Mouse (Mus musculus) neural tube, embryonic 12.5 days (tissue): ENCODE measurements around the gene Ppp1r11. TPM values are rescaled to one million over a fixed set of nuclear protein-coding genes. Genes with fewer than 3 reads are reported as not detected.
A peak's percentile ranks its signal among the peaks of the same experiment; 100 is the strongest.

Experiments
- ATAC-seq: fragments of 200-750 bp; cut with Nextera tagmentation; 2 replicates; pipeline ENCODE4 v1.8.0; 2017; ENCODE audit warnings: low read depth, mild to moderate bottlenecking, moderate TSS enrichment, moderate library complexity; ENCODE audit not compliant: low FRiP score
- H3K27ac ChIP-seq: fragments of 300-500 bp; sonication (generic); 2 replicates; pipeline ENCODE4 v1.5.1; 2016
- H3K27me3 ChIP-seq: fragments of 300-500 bp; sonication (generic); replicated peaks from 2 replicates; pipeline ENCODE4 v1.6.1; 2016; ENCODE audit warnings: mild to moderate bottlenecking
- H3K36me3 ChIP-seq: fragments of 300-500 bp; sonication (generic); 2 replicates; pipeline ENCODE4 v1.6.1; 2016; ENCODE audit warnings: mild to moderate bottlenecking
- H3K4me1 ChIP-seq: fragments of 300-500 bp; sonication (generic); 2 replicates; pipeline ENCODE4 v1.6.1; 2016
- H3K4me2 ChIP-seq: fragments of 300-500 bp; sonication (generic); replicated peaks from 2 replicates; pipeline ENCODE4 v1.6.1; 2016; ENCODE audit warnings: mild to moderate bottlenecking
- H3K4me3 ChIP-seq: fragments of 300-500 bp; sonication (generic); 2 replicates; pipeline ENCODE4 v1.5.1; 2016
- H3K9ac ChIP-seq: fragments of 300-500 bp; sonication (generic); 2 replicates; pipeline ENCODE4 v1.6.1; 2016; ENCODE audit warnings: mild to moderate bottlenecking
- H3K9me3 ChIP-seq: fragments of 300-500 bp; sonication (generic); 2 replicates; pipeline ENCODE4 v1.6.1; 2016; ENCODE audit warnings: mild to moderate bottlenecking
- WGBS: fragments of 180-500 bp; shearing (Covaris S2); methylation state at CpG from one replicate; pipeline ENCODE4 v1.1.7; 2016; 5-methylcytosine and 5-hydroxymethylcytosine counted together
- polyA plus RNA-seq: library from polyadenylated mRNA; unstranded; fragments of >200 nt; fragmentation: Nextera tagmentation; extraction: Ambion mirVana; gene quantifications from 2 replicates; pipeline ENCODE4 v1.2.1, GENCODE M21; 2016

The Ppp1r11 gene
- polyA plus RNA-seq, 1 experiment from 2014 or later: 147 TPM

GRCm38 (mm10) chr17:36982253-36983155 is 31.0 kb upstream of the Ppp1r11 start:
- H3K9ac ChIP-seq: no peak overlapping the region
- no peak for ATAC-seq
- H3K4me3 ChIP-seq: no peak overlapping the region
- WGBS: 31% methylated on average over 5 of the region's 5 CpGs
- H3K27me3 ChIP-seq: peaks cover 5% of the 10 kb centered on the region
- H3K36me3 ChIP-seq: no peaks in the 10 kb centered on the region
- H3K27ac ChIP-seq: no peak overlapping the region
- no peaks in the 10 kb centered on the region for H3K4me1 ChIP-seq
- H3K9me3 ChIP-seq: no peaks in the 10 kb centered on the region
- no peak overlapping the region for H3K4me2 ChIP-seq

GRCm38 (mm10) chr17:36981845-36982244 is 30.3 kb upstream of the Ppp1r11 start:
- no peak for ATAC-seq
- Histone ChIP-seq H3K9ac (no peak overlapping the region), H3K9me3 (no peaks in the 10 kb centered on the region), H3K4me3 (no peak overlapping the region), H3K4me1 (no peaks in the 10 kb centered on the region), H3K27ac (no peak overlapping the region), H3K36me3 (no peaks in the 10 kb centered on the region), H3K4me2 (peak overlapping the region; percentile 27; the same call in 1 of the 2 replicates), H3K27me3 (0 out of 2 replicates have a peak, but pooled peaks cover 2% of the 10 kb centered on the region)
- WGBS: 4% methylated on average over 4 of the region's 4 CpGs

GRCm38 (mm10) chr17:36981221-36981813 is 29.8 kb upstream of the Ppp1r11 start, which contains the start of gene 2410137M14Rik:
2410137M14Rik (minus strand) TSS chr17:36981237.
- 12% methylated on average over 18 of the region's 18 CpGs for WGBS

GRCm38 (mm10) chr17:36973271-36973787 is 21.8 kb upstream of the Ppp1r11 start:
- Histone ChIP-seq H3K4me2 (no peak overlapping the region), H3K9ac (no peak overlapping the region), H3K4me3 (no peak overlapping the region), H3K27me3 (no peaks in the 10 kb centered on the region), H3K9me3 (no peaks in the 10 kb centered on the region), H3K4me1 (no peaks in the 10 kb centered on the region), H3K36me3 (no peaks in the 10 kb centered on the region), H3K27ac (no peak overlapping the region)
- no peak for ATAC-seq
- WGBS: 83% methylated on average over 8 of the region's 8 CpGs

More at GRCm38 (mm10) chr17:36981221-36981813, 29.8 kb upstream of the Ppp1r11 start, which contains the start of gene 2410137M14Rik:
- Histone ChIP-seq H3K36me3 (no peaks in the 10 kb centered on the region), H3K9ac (no peak within 1 kb of the TSS), H3K4me3 (no peak within 1 kb of the TSS), H3K4me1 (no peaks in the 10 kb centered on the region), H3K27me3 (0 out of 2 replicates have a peak, but pooled peaks cover 2% of the 10 kb centered on the region), H3K27ac (no peak within 1 kb of the TSS), H3K4me2 (peak within 1 kb of the TSS; percentile 27; the same call in 1 of the 2 replicates), H3K9me3 (no peaks in the 10 kb centered on the region)
- ATAC-seq: no peak

- no peak overlapping the region for H3K4me3 ChIP-seq
- H3K27me3 ChIP-seq: no peaks in the 10 kb centered on the region
- no peak for ATAC-seq
- H3K9me3 ChIP-seq: no peaks in the 10 kb centered on the region
- no peaks in the 10 kb centered on the region for H3K4me1 ChIP-seq
- no peak overlapping the region for H3K9ac ChIP-seq
- WGBS: 88% methylated on average over 3 of the region's 3 CpGs
- H3K4me2 ChIP-seq: no peak overlapping the region
- H3K27ac ChIP-seq: no peak overlapping the region
- H3K36me3 ChIP-seq: no peaks in the 10 kb centered on the region
Measured at GRCm38 (mm10) chr17:36972791-36973190, 21.2 kb upstream of the Ppp1r11 start.

GRCm38 (mm10) chr17:36971172-36971850 is 19.8 kb upstream of the Ppp1r11 start:
- no peak overlapping the region for H3K4me2 ChIP-seq
- H3K27me3 ChIP-seq: no peaks in the 10 kb centered on the region
- ATAC-seq: no peak
- 89% methylated on average over 6 of the region's 6 CpGs for WGBS
- no peak overlapping the region for H3K4me3 ChIP-seq
- H3K9me3 ChIP-seq: no peaks in the 10 kb centered on the region
- no peak overlapping the region for H3K27ac ChIP-seq
- no peaks in the 10 kb centered on the region for H3K4me1 ChIP-seq
- no peak overlapping the region for H3K9ac ChIP-seq
- no peaks in the 10 kb centered on the region for H3K36me3 ChIP-seq

GRCm38 (mm10) chr17:36970316-36970890 is 18.9 kb upstream of the Ppp1r11 start:
- WGBS: 90% methylated on average over 14 of the region's 14 CpGs

GRCm38 (mm10) chr17:36966875-36967274 is 15.3 kb upstream of the Ppp1r11 start:
- Histone ChIP-seq H3K9me3 (no peaks in the 10 kb centered on the region), H3K9ac (no peak overlapping the region), H3K27ac (no peak overlapping the region), H3K36me3 (no peaks in the 10 kb centered on the region), H3K4me3 (no peak overlapping the region), H3K27me3 (no peaks in the 10 kb centered on the region), H3K4me1 (no peaks in the 10 kb centered on the region), H3K4me2 (no peak overlapping the region)
- WGBS: 81% methylated on average over 1 of the region's 1 CpGs
- ATAC-seq: no peak

More at GRCm38 (mm10) chr17:36970316-36970890, 18.9 kb upstream of the Ppp1r11 start:
- Histone ChIP-seq H3K27ac (no peak overlapping the region), H3K4me3 (no peak overlapping the region), H3K9ac (no peak overlapping the region), H3K4me2 (no peak overlapping the region), H3K36me3 (no peaks in the 10 kb centered on the region), H3K4me1 (no peaks in the 10 kb centered on the region), H3K27me3 (no peaks in the 10 kb centered on the region), H3K9me3 (no peaks in the 10 kb centered on the region)
- no peak for ATAC-seq

- Histone ChIP-seq H3K4me2 (no peak overlapping the region), H3K27ac (no peak overlapping the region), H3K4me1 (peaks cover 11% of the 10 kb centered on the region), H3K27me3 (no peaks in the 10 kb centered on the region), H3K9me3 (no peaks in the 10 kb centered on the region), H3K4me3 (no peak overlapping the region), H3K9ac (no peak overlapping the region), H3K36me3 (no peaks in the 10 kb centered on the region)
- WGBS: 75% methylated on average over 1 of the region's 1 CpGs
- no peak for ATAC-seq
Measured at GRCm38 (mm10) chr17:36961125-36961524, 9.6 kb upstream of the Ppp1r11 start.

- peaks cover 11% of the 10 kb centered on the region for H3K4me1 ChIP-seq
- H3K9ac ChIP-seq: peak overlapping the region; percentile 77
- H3K9me3 ChIP-seq: no peaks in the 10 kb centered on the region
- H3K4me3 ChIP-seq: peak overlapping the region; percentile 61
- 10% methylated on average over 12 of the region's 12 CpGs for WGBS
- peak overlapping the region; percentile 84 for H3K4me2 ChIP-seq
- no peak overlapping the region for H3K27ac ChIP-seq
- H3K27me3 ChIP-seq: no peaks in the 10 kb centered on the region
- peaks cover 7% of the 10 kb centered on the region; the same call in 1 of the 2 replicates for H3K36me3 ChIP-seq
- peak; percentile 21; the same call in 1 of the 2 replicates for ATAC-seq
Measured at GRCm38 (mm10) chr17:36958884-36959283, 7.3 kb upstream of the Ppp1r11 start.

- Histone ChIP-seq H3K27ac (no peak within 1 kb of the TSS), H3K4me2 (peak within 1 kb of the TSS; percentile 84), H3K27me3 (no peaks in the 10 kb centered on the region), H3K36me3 (peaks cover 7% of the 10 kb centered on the region; the same call in 1 of the 2 replicates), H3K4me3 (peak within 1 kb of the TSS; percentile 61), H3K9ac (peak within 1 kb of the TSS; percentile 77), H3K9me3 (no peaks in the 10 kb centered on the region), H3K4me1 (peaks cover 11% of the 10 kb centered on the region)
- ATAC-seq: peak; percentile 98
- WGBS: under 1% methylated on average over 46 of the region's 46 CpGs
Measured at GRCm38 (mm10) chr17:36957999-36958743, 6.6 kb upstream of the Ppp1r11 start, which contains the start of the genes Znrd1 and Znrd1as. Znrd1 (minus strand) TSS chr17:36958559. Znrd1as (plus strand) TSS chr17:36958592.
